Mouse (Mus musculus) layer of hippocampus, postnatal 25 days (tissue): Measurements from ENCODE around the gene Olfr659. TPM values are rescaled to one million over a fixed set of nuclear protein-coding genes. Genes with fewer than 3 reads are reported as not detected.
A peak's percentile ranks its signal among the peaks of the same experiment; 100 is the strongest.

Source experiments
- DNase-seq, 2 experiments: peaks; one replicate each; pipeline ENCODE4 v3.0.0; 2022; ENCODE audit warnings: mixed read lengths in 2 of 2, low spot score in 1 of 2; ENCODE audit errors: extremely low spot score in 1 of 2
- total RNA-seq, 2 experiments: library from RNA; stranded (reverse); gene quantifications; 2 replicates each; pipeline ENCODE4 v1.2.3; 2021

The Olfr659 gene
- total RNA-seq = not detected

DNA sequence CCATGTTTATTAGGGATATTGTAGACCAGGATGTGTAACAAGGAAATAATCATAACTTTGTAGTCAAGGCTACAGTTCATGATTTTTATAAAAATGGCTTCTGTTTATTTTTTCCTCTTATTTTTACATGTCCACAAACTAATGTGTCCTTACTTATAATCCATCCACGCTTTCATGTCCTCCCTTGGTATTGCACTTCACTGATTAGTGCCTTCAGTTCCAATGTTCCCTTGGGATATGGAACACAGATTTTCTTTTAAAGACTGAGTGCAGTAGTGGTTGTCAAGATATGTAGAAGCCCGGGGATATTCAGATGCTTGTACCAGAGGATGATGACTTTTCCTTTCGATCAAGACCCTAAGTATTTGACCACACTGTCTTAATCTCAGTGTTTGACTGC is at the start of gene Olfr659:
TSS of gene Olfr659 (plus strand) at position 301 of the 400 bp plus-strand sequence.
- no peak for DNase-seq

DNA sequence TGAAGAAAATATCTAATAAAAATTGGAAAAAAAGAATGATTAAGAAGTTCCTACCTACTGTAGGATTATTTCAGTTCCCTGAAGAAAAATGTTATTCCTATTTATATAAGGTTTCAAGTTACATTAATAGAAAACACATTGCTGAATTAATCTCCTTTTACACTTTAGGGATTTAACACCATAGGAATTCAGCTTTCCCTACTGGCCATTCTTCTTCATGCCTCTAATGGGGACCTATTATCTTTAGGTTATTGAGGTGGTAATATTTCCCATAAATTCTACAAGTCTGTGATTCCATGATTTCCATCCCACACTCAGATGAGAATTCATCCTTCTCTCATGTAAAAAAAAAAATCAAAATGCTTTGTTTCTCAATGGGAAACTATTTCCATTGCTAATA is 42.1 kb upstream of the Olfr659 start, which contains the start of gene Olfr657:
TSS of gene Olfr657 (plus strand) at position 301 of the 400 bp plus-strand sequence.
- no peak for DNase-seq

DNA sequence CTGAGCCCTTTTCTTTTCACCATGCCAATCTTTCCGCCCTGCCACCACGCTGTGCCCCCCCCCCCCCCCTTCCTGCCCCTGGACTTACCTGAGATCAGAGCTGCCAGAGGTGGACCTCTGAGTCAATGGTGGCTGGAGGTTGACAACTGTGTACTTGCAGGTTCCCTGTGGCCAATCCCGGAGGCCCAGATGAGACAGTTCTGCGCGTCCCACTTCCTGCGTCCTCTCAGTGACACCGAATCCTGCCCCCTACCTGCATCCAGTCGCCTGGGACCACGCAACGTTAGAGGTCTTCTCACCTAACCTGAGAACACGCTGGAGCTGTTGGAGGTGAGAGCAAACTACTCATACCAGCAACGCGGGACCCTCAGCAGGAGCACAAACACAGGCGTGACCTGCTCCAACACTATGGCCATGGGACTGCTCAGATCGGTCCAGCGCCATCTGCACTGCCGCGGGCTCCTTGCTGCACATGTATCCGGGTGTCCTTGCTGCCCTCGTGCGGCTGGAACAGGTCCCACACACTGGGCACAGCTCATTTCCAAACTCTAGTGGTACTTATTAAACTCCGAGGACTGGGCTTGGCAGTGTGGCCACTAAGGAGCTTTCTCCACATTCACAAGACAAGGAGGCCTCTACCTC is 19.6 kb upstream of the Olfr659 start, which contains the start of gene Olfr658:
TSS of gene Olfr658 (minus strand) at position 465 of the 642 bp plus-strand sequence.
- DNase-seq = peak in 1 of 2 experiments; percentile 11

DNA sequence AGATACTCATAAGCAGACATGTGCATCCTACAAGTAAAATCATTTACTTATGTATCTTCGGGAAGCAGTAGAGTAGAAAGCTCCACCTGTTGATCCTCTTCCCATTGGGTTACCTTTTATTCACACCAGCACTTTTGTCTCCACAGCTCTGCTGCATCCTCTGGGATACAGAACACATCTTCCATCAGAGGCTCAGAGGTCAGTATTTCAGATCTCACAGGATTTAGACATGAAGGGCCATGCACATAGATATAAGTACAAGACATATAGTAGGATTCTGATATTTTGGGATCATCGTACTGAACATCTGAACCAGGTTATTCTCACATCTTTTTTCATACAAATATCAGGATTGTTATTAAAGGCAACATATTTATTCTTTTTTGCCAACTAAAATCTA is 19.6 kb downstream of the Olfr659 start, which contains the start of gene Olfr661:
TSS of gene Olfr661 (plus strand) at position 301 of the 400 bp plus-strand sequence.
- DNase-seq = no peak

Other genes starting within 250 kb of the Olfr659 start
- gene Trim30a, start 201.6 kb upstream of the Olfr659 start, total RNA-seq = under 1 TPM; 0.42 to 0.86 TPM
- under 1 TPM; 0.49 to 0.61 TPM for gene Trim30d, start 158.9 kb upstream of the Olfr659 start, total RNA-seq
- gene Olfr651, start 116.6 kb upstream of the Olfr659 start, total RNA-seq = not detected
- gene Olfr652, start 105.9 kb upstream of the Olfr659 start, total RNA-seq = not detected
- gene Olfr653, start 89.4 kb upstream of the Olfr659 start, total RNA-seq = not detected
- gene Olfr654, start 79.7 kb upstream of the Olfr659 start, total RNA-seq = not detected
- gene Olfr655, start 65.0 kb upstream of the Olfr659 start, total RNA-seq = not detected
- not detected for gene Olfr656, start 52.8 kb upstream of the Olfr659 start, total RNA-seq
- gene Olfr657, start 42.0 kb upstream of the Olfr659 start, total RNA-seq = not detected
- not detected for gene Olfr658, start 19.4 kb upstream of the Olfr659 start, total RNA-seq
- not detected for gene Olfr661, start 19.7 kb downstream of the Olfr659 start, total RNA-seq
- not detected for gene Usp17le, start 110.7 kb downstream of the Olfr659 start, total RNA-seq
- gene Usp17lb, start 175.8 kb downstream of the Olfr659 start, total RNA-seq = not detected
- gene Usp17la, start 190.3 kb downstream of the Olfr659 start, total RNA-seq = not detected
- not detected for gene Olfr665, start 211.3 kb downstream of the Olfr659 start, total RNA-seq
- gene Olfr666, start 229.2 kb downstream of the Olfr659 start, total RNA-seq = not detected